13 mouse cellular contexts compared by ENCODE assay signal in the genomic region with DNA sequence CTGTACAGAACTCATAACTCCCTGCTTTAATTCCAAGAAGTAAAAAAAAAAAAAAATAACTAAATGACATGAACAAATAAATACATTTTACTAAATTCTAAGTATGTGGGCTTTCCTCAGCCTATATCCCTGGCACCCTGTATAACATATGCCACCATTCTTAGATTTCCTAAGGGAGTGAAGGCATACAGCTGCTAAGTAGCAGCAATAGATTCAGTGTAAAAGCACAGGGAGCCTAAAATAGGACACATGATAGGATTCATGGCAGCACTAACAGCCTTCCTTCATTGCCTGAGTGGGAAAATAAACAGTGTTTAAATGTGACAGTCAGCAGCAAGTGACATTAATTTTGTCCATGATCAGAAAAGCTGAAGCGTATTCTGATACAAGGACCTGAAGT. TPM values are rescaled to one million over a fixed set of nuclear protein-coding genes. Genes with fewer than 3 reads are reported as not detected.
A peak's percentile ranks its signal among the peaks of the same experiment; 100 is the strongest.
DNase-seq lines count a peak whose midpoint lies in the region; ATAC-seq and TF ChIP-seq lines count a peak whose summit lies in the region.
"Had no signal": no experiment of that assay in that cellular context is flagged by ENCODE, and none has a peak within 500 bp of the region (broad histone marks: within the 10 kb centered on the region; RNA-seq: fewer than 3 reads in every experiment).

No protein-coding gene starts in this region.

- intact Hi-C loops in heart, postnatal 25 days (cut with DNase I), result no loop called here

- H3K4me3 ChIP-seq in forebrain, embryonic 15.5 days, result no peak overlapping the region
- H3K4me3 ChIP-seq in forebrain, embryonic 13.5 days, result no peak overlapping the region
- no peak overlapping the region for H3K4me3 ChIP-seq in heart, embryonic 14.5 days (ENCODE audit: control insufficient read depth in 1 of 2, insufficient read depth in 1 of 2, low read depth in 1 of 2, low read length in 2 of 2)
- H3K4me3 ChIP-seq in liver, embryonic 12.5 days, result no peak overlapping the region
- H3K4me3 ChIP-seq in liver, embryonic 11.5 days (ENCODE audit: low read depth, low read length), result no peak overlapping the region
- H3K4me3 ChIP-seq in stomach, postnatal 0 days (ENCODE audit: low read depth, low read length), result no peak overlapping the region
- H3K4me3 ChIP-seq: limb, embryonic 10.5 days had no signal

- peaks cover 24% of the 10 kb centered on the region for H3K4me1 ChIP-seq in forebrain, embryonic 15.5 days
- peaks cover 20% of the 10 kb centered on the region for H3K4me1 ChIP-seq in forebrain, embryonic 13.5 days
- peaks cover 17 to 44% of the 10 kb centered on the region in 2 experiments for H3K4me1 ChIP-seq in heart, embryonic 14.5 days (ENCODE audit: control insufficient read depth in 2 of 2, insufficient read depth in 2 of 2, low read length in 2 of 2)
- peaks cover 99% of the 10 kb centered on the region for H3K4me1 ChIP-seq in liver, embryonic 12.5 days
- peaks cover 66% of the 10 kb centered on the region for H3K4me1 ChIP-seq in liver, embryonic 11.5 days (replicated peaks; ENCODE audit: control insufficient read depth, insufficient read depth, low read length)
- H3K4me1 ChIP-seq in stomach, postnatal 0 days (replicated peaks; ENCODE audit: control insufficient read depth, insufficient read depth), result no peaks in the 10 kb centered on the region; the same call in 1 of the 2 replicates

- 0 out of 2 replicates have a peak overlapping the region, but pooled peaks have one; percentile 14 for H3K27ac ChIP-seq in forebrain, embryonic 15.5 days (replicated peaks)
- no peak overlapping the region for H3K27ac ChIP-seq in forebrain, embryonic 13.5 days
- peak overlapping the region; percentile 32 to 58 for H3K27ac ChIP-seq in heart, embryonic 14.5 days (replicated peaks in 1 of 2; ENCODE audit: control insufficient read depth in 1 of 2, insufficient read depth in 1 of 2, low read depth in 2 of 2, low read length in 2 of 2)
- H3K27ac ChIP-seq in liver, embryonic 12.5 days, result peak overlapping the region; percentile 98
- H3K27ac ChIP-seq in liver, embryonic 11.5 days (ENCODE audit: low read depth, low read length), result no peak overlapping the region; the same call in 1 of the 2 replicates
- H3K27ac ChIP-seq in stomach, postnatal 0 days (replicated peaks), result peak overlapping the region; percentile 46
- H3K27ac ChIP-seq: limb, embryonic 10.5 days had no signal

- DNase-seq in heart, postnatal 25 days (ENCODE audit: low spot score), result no peak
- DNase-seq in liver, embryonic 11.5 days (ENCODE audit: low spot score), result no peak
- DNase-seq in stomach, postnatal 0 days (ENCODE audit: low spot score), result no peak
- DNase-seq: adrenal gland, adult 8-10 months; cerebellum, postnatal 14 days had no signal

- ATAC-seq in forebrain, embryonic 15.5 days (replicated peaks), result peak; percentile 53; the same call in 1 of the 2 replicates
- no peak for ATAC-seq in forebrain, embryonic 13.5 days
- ATAC-seq in heart, embryonic 14.5 days (ENCODE audit: insufficient number of reproducible peaks, insufficient read depth, low FRiP score, low read depth), result no peak
- no peak for ATAC-seq in liver, embryonic 12.5 days
- ATAC-seq in liver, embryonic 11.5 days (replicated peaks; ENCODE audit: low FRiP score), result no peak
- ATAC-seq in stomach, postnatal 0 days (ENCODE audit: low FRiP score, low TSS enrichment), result no peak
- ATAC-seq in cerebellum, adult (ENCODE audit: insufficient number of reproducible peaks, low FRiP score, low TSS enrichment), result no peak
- ATAC-seq: inflammation-experienced regulatory T-cells, adult 6 months had no signal

- no peaks in the 10 kb centered on the region for H3K36me3 ChIP-seq in forebrain, embryonic 15.5 days
- H3K36me3 ChIP-seq in forebrain, embryonic 13.5 days (ENCODE audit: poor library complexity, severe bottlenecking), result no peaks in the 10 kb centered on the region
- no peaks in the 10 kb centered on the region for H3K36me3 ChIP-seq in heart, embryonic 14.5 days (ENCODE audit: control insufficient read depth, insufficient read depth, low read length)
- peaks cover 22% of the 10 kb centered on the region for H3K36me3 ChIP-seq in liver, embryonic 12.5 days
- no peaks in the 10 kb centered on the region for H3K36me3 ChIP-seq in liver, embryonic 11.5 days (ENCODE audit: control insufficient read depth, insufficient read depth, low read length)
- H3K36me3 ChIP-seq in stomach, postnatal 0 days (ENCODE audit: control insufficient read depth, insufficient read depth, low read length), result no peaks in the 10 kb centered on the region
- H3K36me3 ChIP-seq: limb, embryonic 10.5 days had no signal

- no peak for TF ChIP-seq CTCF in stomach, postnatal 0 days (IDR thresholded peaks at IDR 0.05; ENCODE audit: low read depth)

- no peaks in the 10 kb centered on the region for H3K9me3 ChIP-seq in forebrain, embryonic 15.5 days
- H3K9me3 ChIP-seq in forebrain, embryonic 13.5 days (replicated peaks), result no peaks in the 10 kb centered on the region
- no peaks in the 10 kb centered on the region for H3K9me3 ChIP-seq in heart, embryonic 14.5 days (ENCODE audit: control insufficient read depth, low read length)
- no peaks in the 10 kb centered on the region for H3K9me3 ChIP-seq in liver, embryonic 12.5 days (replicated peaks)
- no peaks in the 10 kb centered on the region for H3K9me3 ChIP-seq in liver, embryonic 11.5 days (ENCODE audit: control insufficient read depth, low read length)
- H3K9me3 ChIP-seq in stomach, postnatal 0 days (ENCODE audit: control insufficient read depth, low read length), result no peaks in the 10 kb centered on the region
- H3K9me3 ChIP-seq: limb, embryonic 10.5 days had no signal

- H3K4me2 ChIP-seq in forebrain, embryonic 15.5 days (replicated peaks), result no peak overlapping the region
- H3K4me2 ChIP-seq in forebrain, embryonic 13.5 days, result no peak overlapping the region
- peak overlapping the region; percentile 6; the same call in 1 of the 2 replicates for H3K4me2 ChIP-seq in heart, embryonic 14.5 days (ENCODE audit: low read length)
- H3K4me2 ChIP-seq in liver, embryonic 12.5 days, result peak overlapping the region; percentile 82
- no peak overlapping the region for H3K4me2 ChIP-seq in liver, embryonic 11.5 days
- H3K4me2 ChIP-seq in stomach, postnatal 0 days (replicated peaks; ENCODE audit: low read depth), result no peak overlapping the region

- no peak for TF ChIP-seq EP300 in stomach, postnatal 0 days (optimal IDR thresholded peaks at IDR 0.05)

- 76% methylated on average over 1 of the region's 1 CpGs for WGBS in forebrain, embryonic 15.5 days
- WGBS in forebrain, embryonic 13.5 days, result 72% methylated on average over 1 of the region's 1 CpGs
- WGBS in heart, embryonic 14.5 days, result 62% methylated on average over 1 of the region's 1 CpGs
- 91% methylated on average over 1 of the region's 1 CpGs for WGBS in liver, embryonic 12.5 days (ENCODE audit: insufficient replicate concordance)
- 91% methylated on average over 1 of the region's 1 CpGs for WGBS in liver, embryonic 11.5 days
- 74% methylated on average over 1 of the region's 1 CpGs for WGBS in stomach, postnatal 0 days

- H3K27me3 ChIP-seq in forebrain, embryonic 15.5 days, result no peaks in the 10 kb centered on the region
- H3K27me3 ChIP-seq in forebrain, embryonic 13.5 days, result no peaks in the 10 kb centered on the region
- H3K27me3 ChIP-seq in heart, embryonic 14.5 days (ENCODE audit: control insufficient read depth, insufficient read depth, low read length), result no peaks in the 10 kb centered on the region
- no peaks in the 10 kb centered on the region for H3K27me3 ChIP-seq in liver, embryonic 12.5 days (replicated peaks)
- no peaks in the 10 kb centered on the region for H3K27me3 ChIP-seq in liver, embryonic 11.5 days (replicated peaks; ENCODE audit: control insufficient read depth, insufficient read depth, low read length)
- H3K27me3 ChIP-seq in stomach, postnatal 0 days (ENCODE audit: control insufficient read depth, insufficient read depth, low read length), result no peaks in the 10 kb centered on the region

- 0 out of 2 replicates have a peak overlapping the region, but pooled peaks have one; percentile 15 for H3K9ac ChIP-seq in forebrain, embryonic 15.5 days (replicated peaks)
- H3K9ac ChIP-seq in forebrain, embryonic 13.5 days, result no peak overlapping the region
- H3K9ac ChIP-seq in heart, embryonic 14.5 days (ENCODE audit: low read length), result no peak overlapping the region
- H3K9ac ChIP-seq in liver, embryonic 12.5 days, result peak overlapping the region; percentile 61; the same call in 1 of the 2 replicates
- H3K9ac ChIP-seq in liver, embryonic 11.5 days (ENCODE audit: low read depth, low read length), result no peak overlapping the region
- H3K9ac ChIP-seq in stomach, postnatal 0 days (ENCODE audit: low read length), result no peak overlapping the region

RNA-seq across cellular contexts. Expression of a gene that starts 19.4 kb away (rescaled TPM):
- 150 and 159 TPM in 2 replicates for polyA plus RNA-seq in forebrain, embryonic 15.5 days (2015; fragmentation: Nextera tagmentation; extraction: Ambion mirVana)
- polyA plus RNA-seq in forebrain, embryonic 13.5 days (2015; fragmentation: Nextera tagmentation; extraction: Ambion mirVana), result 110 TPM in 2 replicates
- polyA plus RNA-seq in heart, embryonic 14.5 days (2014; fragmentation: Nextera tagmentation; extraction: Ambion mirVana), result 72.8 and 74.8 TPM in 2 replicates
- 10 to 100 TPM; 67.5 to 75.9 TPM for total RNA-seq in heart, postnatal 25 days (2021)
- polyA plus RNA-seq in liver, embryonic 12.5 days (2016; fragmentation: Nextera tagmentation; extraction: Ambion mirVana), result 216 and 218 TPM in 2 replicates
- polyA plus RNA-seq in liver, embryonic 11.5 days (2014; fragmentation: Nextera tagmentation; extraction: Ambion mirVana), result 164 and 171 TPM in 2 replicates
- 123 and 124 TPM in 2 replicates for polyA plus RNA-seq in stomach, postnatal 0 days (2015; fragmentation: Nextera tagmentation; extraction: Ambion mirVana)

RNA-seq across cellular contexts. Expression of a gene that starts 19.5 kb away (rescaled TPM):
- polyA plus RNA-seq in forebrain, embryonic 15.5 days (2015; fragmentation: Nextera tagmentation; extraction: Ambion mirVana), result 0.29 and 0.43 TPM in 2 replicates
- polyA plus RNA-seq in forebrain, embryonic 13.5 days (2015; fragmentation: Nextera tagmentation; extraction: Ambion mirVana), result 0.59 and 0.65 TPM in 2 replicates
- 0.09 and 0.19 TPM in 2 replicates for polyA plus RNA-seq in heart, embryonic 14.5 days (2014; fragmentation: Nextera tagmentation; extraction: Ambion mirVana)
- total RNA-seq in heart, postnatal 25 days (2021), result under 1 TPM in 1 of 2 experiments, not detected in 1; 0.21 TPM
- polyA plus RNA-seq in liver, embryonic 12.5 days (2016; fragmentation: Nextera tagmentation; extraction: Ambion mirVana), result 0.13 and 0.29 TPM in 2 replicates
- polyA plus RNA-seq in liver, embryonic 11.5 days (2014; fragmentation: Nextera tagmentation; extraction: Ambion mirVana), result 0.18 and 0.57 TPM in 2 replicates
- 0.12 and 0.29 TPM in 2 replicates for polyA plus RNA-seq in stomach, postnatal 0 days (2015; fragmentation: Nextera tagmentation; extraction: Ambion mirVana)
- total RNA-seq: megakaryocyte-erythroid progenitor cell, adult 5-6 weeks had no signal
- polyA plus RNA-seq: inflammation-experienced regulatory T-cells, adult 6 months had no signal

Comparison
In these comparisons a context has a peak if more than half of its experiments do, and no peak if none do; other contexts are left out.
1. H3K27ac ChIP-seq: peak in forebrain, embryonic 15.5 days (single experiment), heart, embryonic 14.5 days (2 of 2), liver, embryonic 12.5 days (single experiment) and stomach, postnatal 0 days (single experiment); none in forebrain, embryonic 13.5 days (single experiment) and liver, embryonic 11.5 days (single experiment).
2. H3K4me2 ChIP-seq: peak in heart, embryonic 14.5 days (single experiment) and liver, embryonic 12.5 days (single experiment); none in forebrain, embryonic 15.5 days (single experiment), forebrain, embryonic 13.5 days (single experiment), liver, embryonic 11.5 days (single experiment) and stomach, postnatal 0 days (single experiment).
3. H3K9ac ChIP-seq: peak in forebrain, embryonic 15.5 days (single experiment) and liver, embryonic 12.5 days (single experiment); none in forebrain, embryonic 13.5 days (single experiment), heart, embryonic 14.5 days (single experiment), liver, embryonic 11.5 days (single experiment) and stomach, postnatal 0 days (single experiment).